Mouse (Mus musculus) lung, postnatal 0 days (tissue): Measurements from ENCODE around the gene Gpatch3. TPM values are rescaled to one million over a fixed set of nuclear protein-coding genes. Genes with fewer than 3 reads are reported as not detected.

Experiments used
- ATAC-seq: fragments of 200-750 bp; cut with Nextera tagmentation; 2 replicates; pipeline ENCODE4 v1.8.0; 2017; ENCODE audit warnings: moderate library complexity
- DNase-seq: peaks from one replicate; pipeline ENCODE4 v3.0.0-alpha.2; 2016; ENCODE audit warnings: low spot score
- H3K27ac ChIP-seq: fragments of 300-500 bp; sonication (generic); 2 replicates; pipeline ENCODE4 v1.5.1; 2014; ENCODE audit warnings: antibody characterized with exemption, mild to moderate bottlenecking, low read length, mixed read lengths
- H3K27me3 ChIP-seq: fragments of 300-500 bp; sonication (generic); replicated peaks from 2 replicates; pipeline ENCODE4 v1.6.1; 2014; ENCODE audit warnings: low read length, mixed read lengths; ENCODE audit not compliant: insufficient read depth
- H3K36me3 ChIP-seq: fragments of 300-500 bp; sonication (generic); 2 replicates; pipeline ENCODE4 v1.6.1; 2014; ENCODE audit warnings: low read length, mixed read lengths; ENCODE audit not compliant: insufficient read depth
- H3K4me1 ChIP-seq: fragments of 300-500 bp; sonication (generic); 2 replicates; pipeline ENCODE4 v1.6.1; 2014; ENCODE audit warnings: antibody characterized with exemption, low read depth, low read length, mixed read lengths; ENCODE audit not compliant: insufficient read depth
- H3K4me2 ChIP-seq: fragments of 300-500 bp; sonication (generic); replicated peaks from 2 replicates; pipeline ENCODE4 v1.6.1; 2014; ENCODE audit warnings: low read depth, mild to moderate bottlenecking, low read length, moderate library complexity, mixed read lengths
- H3K4me3 ChIP-seq: fragments of 300-500 bp; sonication (generic); 2 replicates; pipeline ENCODE4 v1.5.1; 2014; ENCODE audit warnings: low read depth, low read length
- H3K9ac ChIP-seq: fragments of 300-500 bp; sonication (generic); replicated peaks from 2 replicates; pipeline ENCODE4 v1.6.1; 2014; ENCODE audit warnings: low read depth, mild to moderate bottlenecking
- H3K9me3 ChIP-seq: fragments of 300-500 bp; sonication (generic); 2 replicates; pipeline ENCODE4 v1.6.1; 2016; ENCODE audit warnings: low read length, mixed read lengths
- CTCF ChIP-seq: IDR thresholded peaks from 2 replicates; pipeline ENCODE4 v1.5.1; 2016; ENCODE audit warnings: antibody characterized with exemption, mild to moderate bottlenecking
- EP300 ChIP-seq: IDR thresholded peaks from 2 replicates; pipeline ENCODE4 v1.6.1; 2016; ENCODE audit warnings: antibody characterized with exemption, mild to moderate bottlenecking, control low read depth
- WGBS: fragments of 180-500 bp; shearing (Covaris S2); extraction: QIAGEN DNeasy Blood & Tissue Kit; methylation state at CpG from one replicate; pipeline ENCODE4 v1.1.7; 2014; 5-methylcytosine and 5-hydroxymethylcytosine counted together
- polyA plus RNA-seq: library from polyadenylated mRNA; unstranded; fragments of >200 nt; fragmentation: Nextera tagmentation; extraction: Ambion mirVana; gene quantifications from 2 replicates; pipeline ENCODE4 v1.2.1, GENCODE M21; 2015

Gene Gpatch3
- polyA plus RNA-seq, 1 experiment from 2014 or later = 7.1 TPM

GRCm38 (mm10) chr4:133627039-133627438 is 52.5 kb downstream of the Gpatch3 start:
- Histone ChIP-seq H3K9ac (no peak overlapping the region), H3K36me3 (no peaks in the 10 kb centered on the region), H3K27me3 (no peaks in the 10 kb centered on the region), H3K27ac (peak overlapping the region; percentile 87), H3K4me1 (peaks cover 6% of the 10 kb centered on the region; the same call in 1 of the 2 replicates), H3K9me3 (no peaks in the 10 kb centered on the region), H3K4me2 (no peak overlapping the region), H3K4me3 (no peak overlapping the region)
- 84% methylated on average over 14 of the region's 14 CpGs for WGBS
- ATAC-seq (no peak), DNase-seq (no peak)
- TF ChIP-seq EP300 = no peak
- no peak for TF ChIP-seq CTCF

DNA sequence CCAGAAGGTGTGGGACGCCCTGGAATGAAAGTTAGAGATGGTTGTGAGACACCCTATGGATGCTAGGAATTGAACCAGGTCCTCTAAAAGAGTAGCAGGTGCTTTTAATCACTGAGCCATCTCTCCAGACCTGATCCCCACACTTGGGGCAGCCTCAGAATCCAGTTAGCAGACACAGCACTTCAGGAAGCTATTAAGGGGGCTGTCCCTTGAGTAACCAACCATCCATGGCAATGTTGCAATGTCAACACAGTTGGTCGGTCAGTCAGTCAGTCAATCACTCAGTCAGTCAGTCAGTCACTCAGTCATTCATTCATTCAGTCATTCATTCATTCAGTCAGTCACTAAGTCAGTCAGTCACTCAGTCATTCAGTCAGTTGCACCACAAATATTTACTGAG is 54.0 kb downstream of the Gpatch3 start:
- DNase-seq (no peak), ATAC-seq (no peak)
- H3K27ac ChIP-seq = no peak overlapping the region
- H3K4me2 ChIP-seq = no peak overlapping the region
- H3K9me3 ChIP-seq = no peaks in the 10 kb centered on the region
- TF ChIP-seq CTCF (no peak), EP300 (no peak)
- no peak overlapping the region for H3K4me3 ChIP-seq
- WGBS = 73% methylated on average over 2 of the region's 2 CpGs
- H3K27me3 ChIP-seq = no peaks in the 10 kb centered on the region
- peaks cover 6% of the 10 kb centered on the region; the same call in 1 of the 2 replicates for H3K4me1 ChIP-seq
- no peaks in the 10 kb centered on the region for H3K36me3 ChIP-seq
- no peak overlapping the region for H3K9ac ChIP-seq

GRCm38 (mm10) chr4:133629191-133629590 is 54.6 kb downstream of the Gpatch3 start:
- ATAC-seq (no peak), DNase-seq (no peak)
- Histone ChIP-seq H3K4me1 (peaks cover 6% of the 10 kb centered on the region; the same call in 1 of the 2 replicates), H3K9me3 (no peaks in the 10 kb centered on the region), H3K4me3 (no peak overlapping the region), H3K9ac (no peak overlapping the region), H3K27ac (no peak overlapping the region), H3K4me2 (no peak overlapping the region), H3K36me3 (no peaks in the 10 kb centered on the region), H3K27me3 (no peaks in the 10 kb centered on the region)
- WGBS = 66% methylated on average over 7 of the region's 7 CpGs
- TF ChIP-seq EP300 (no peak), CTCF (no peak)

- Histone ChIP-seq H3K4me1 (peaks cover 6% of the 10 kb centered on the region; the same call in 1 of the 2 replicates), H3K27ac (peak overlapping the region; percentile 70), H3K4me3 (no peak overlapping the region), H3K9ac (no peak overlapping the region), H3K4me2 (peak overlapping the region; percentile 88), H3K36me3 (no peaks in the 10 kb centered on the region), H3K9me3 (no peaks in the 10 kb centered on the region), H3K27me3 (no peaks in the 10 kb centered on the region)
- 69% methylated on average over 8 of the region's 8 CpGs for WGBS
- DNase-seq (no peak), ATAC-seq (no peak)
- TF ChIP-seq CTCF = no peak
- TF ChIP-seq EP300 = no peak
Measured at GRCm38 (mm10) chr4:133630326-133630920, 55.9 kb downstream of the Gpatch3 start.

DNA sequence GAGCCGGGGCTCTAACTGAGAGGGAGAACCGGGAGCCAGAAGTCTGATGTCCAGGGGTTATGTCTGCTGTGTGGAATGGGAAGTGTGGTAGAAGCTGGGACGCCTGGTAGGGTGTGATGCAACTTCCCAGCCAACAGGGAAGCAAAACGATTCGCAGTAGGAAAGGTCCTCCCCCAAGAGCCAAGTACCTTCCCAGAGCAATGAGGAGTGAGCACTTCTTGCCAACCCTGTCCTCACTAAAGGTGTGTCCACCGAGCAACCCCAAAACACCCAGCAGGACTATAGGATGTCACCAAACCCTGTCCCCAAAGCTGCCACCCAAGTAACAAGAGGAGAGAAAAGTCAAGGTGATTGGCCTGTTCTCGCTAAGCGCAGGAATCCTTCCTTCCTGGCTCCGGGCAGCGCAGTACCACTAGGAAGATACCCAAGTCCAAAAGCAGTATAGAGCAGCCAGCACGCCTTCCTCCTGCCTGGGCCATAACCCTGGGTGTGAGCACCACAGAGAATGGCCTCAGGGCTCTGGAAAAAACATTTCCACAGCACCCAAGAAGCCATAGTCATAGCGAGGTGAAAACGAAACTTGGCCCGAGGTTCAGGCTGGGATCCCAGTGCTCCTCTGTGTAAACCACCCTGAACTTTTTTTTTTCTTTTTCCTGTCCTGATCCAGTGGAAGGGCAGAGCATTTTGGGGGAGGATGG is 56.7 kb downstream of the Gpatch3 start:
- ATAC-seq (peak; percentile 53), DNase-seq (peak; percentile 83)
- Histone ChIP-seq H3K27ac (peak overlapping the region; percentile 70), H3K4me2 (peak overlapping the region; percentile 88), H3K4me1 (peaks cover 6% of the 10 kb centered on the region; the same call in 1 of the 2 replicates), H3K9me3 (no peaks in the 10 kb centered on the region), H3K27me3 (no peaks in the 10 kb centered on the region), H3K4me3 (0 out of 2 replicates have a peak overlapping the region, but pooled peaks have one; percentile 63), H3K36me3 (no peaks in the 10 kb centered on the region), H3K9ac (no peak overlapping the region)
- WGBS = 54% methylated on average over 14 of the region's 14 CpGs
- no peak for TF ChIP-seq EP300
- no peak for TF ChIP-seq CTCF

GRCm38 (mm10) chr4:133631769-133632411 is 57.3 kb downstream of the Gpatch3 start:
- 26% methylated on average over 9 of the region's 9 CpGs for WGBS
- TF ChIP-seq CTCF (no peak), EP300 (0 out of 2 replicates have a peak, but pooled peaks have one; percentile 6)
- Histone ChIP-seq H3K27ac (peak overlapping the region; percentile 82), H3K4me2 (peak overlapping the region; percentile 88), H3K36me3 (no peaks in the 10 kb centered on the region), H3K27me3 (no peaks in the 10 kb centered on the region), H3K4me3 (peak overlapping the region; percentile 63), H3K4me1 (peaks cover 6% of the 10 kb centered on the region; the same call in 1 of the 2 replicates), H3K9me3 (no peaks in the 10 kb centered on the region), H3K9ac (peak overlapping the region; percentile 86; the same call in 1 of the 2 replicates)
- DNase-seq (peak; percentile 62), ATAC-seq (peak; percentile 29)
